Mouse (Mus musculus) heart, postnatal 0 days (tissue): ENCODE measurements around the gene Tekt3.

Source experiments
- CTCF ChIP-seq: IDR thresholded peaks from 2 replicates; pipeline ENCODE4 v1.5.1; 2016; ENCODE audit warnings: antibody characterized with exemption, control low read depth, low read depth
- EP300 ChIP-seq: IDR thresholded peaks from 2 replicates; pipeline ENCODE4 v1.6.1; 2016; ENCODE audit warnings: antibody characterized with exemption, low read depth

DNA sequence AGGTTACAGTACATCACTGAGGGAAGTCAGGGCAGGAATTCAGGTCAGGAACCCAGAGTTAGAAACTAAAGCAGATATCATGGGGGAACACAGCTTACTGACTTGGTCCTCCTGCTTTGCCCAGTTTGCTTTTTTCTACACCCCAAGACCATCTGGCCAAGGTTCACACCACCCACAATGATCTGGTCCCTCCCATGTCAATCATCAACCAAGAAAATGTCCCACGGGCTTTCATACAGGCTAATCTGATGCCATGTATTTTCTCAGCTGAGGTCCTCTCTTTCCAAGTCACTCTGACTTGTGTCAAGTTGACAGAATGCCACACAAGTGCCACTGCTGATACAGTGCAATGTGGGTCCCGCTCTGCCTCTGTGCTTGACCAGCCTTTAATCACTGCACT is 42.6 kb downstream of the Tekt3 start:
- TF ChIP-seq EP300 (no peak), CTCF (no peak)
